Mouse (Mus musculus): ENCODE results near the gene Tbc1d25. TPM values are rescaled to one million over a fixed set of nuclear protein-coding genes. Genes with fewer than 3 reads are reported as not detected.
A peak's percentile ranks its signal among the peaks of the same experiment; 100 is the strongest.

Gene Tbc1d25
- total RNA-seq (2015) = 5.9 and 8.4 TPM in 2 replicates
- 2.0 and 2.9 TPM in 2 replicates for total RNA-seq (2017)

DNA sequence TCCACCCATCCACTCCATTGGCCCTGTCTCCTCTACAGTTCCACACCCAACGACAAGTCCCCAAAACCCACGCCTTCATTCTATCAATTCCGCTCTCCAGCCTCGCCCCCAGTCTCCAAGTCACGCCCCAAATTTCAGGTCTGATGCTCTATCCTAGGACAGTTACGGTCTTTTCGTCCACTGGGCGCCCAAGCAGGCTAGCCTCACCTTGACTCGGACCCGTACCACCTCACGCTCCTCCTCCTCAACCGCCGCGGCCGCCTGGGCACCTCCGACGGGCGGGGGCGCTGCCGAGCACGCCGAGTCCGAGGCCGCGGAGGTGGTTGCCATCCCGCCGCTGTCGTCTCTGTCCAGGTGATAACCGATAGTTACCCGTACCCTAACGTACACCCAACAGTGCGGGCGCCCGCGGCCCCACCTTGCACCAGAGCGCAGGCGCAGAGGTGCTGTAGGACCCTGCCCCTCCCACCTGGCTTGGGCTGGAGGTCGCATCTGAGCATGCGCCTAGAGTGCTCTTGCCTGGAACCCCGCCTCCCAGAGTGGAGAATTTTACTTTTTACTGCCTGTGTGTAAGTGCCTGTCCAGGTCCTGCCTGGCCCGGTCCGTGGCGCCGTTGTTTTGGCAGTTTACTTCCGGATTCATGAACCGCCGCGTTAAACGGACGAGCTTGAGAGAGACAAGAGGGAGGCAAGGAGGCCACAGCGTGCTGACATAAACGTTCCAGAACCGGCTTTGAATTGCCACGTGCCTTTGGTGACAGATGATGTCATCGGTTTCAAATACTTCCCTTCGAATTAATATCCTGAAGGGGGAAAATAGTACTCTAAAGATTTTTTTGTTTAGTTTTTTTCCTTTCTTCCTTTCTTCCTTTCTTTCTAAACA lies at the start of gene Tbc1d25:
TSS of gene Tbc1d25 (minus strand) at position 678 of the 882 bp plus-strand sequence.
- ATAC-seq (ENCODE audit: poor library complexity, severe bottlenecking) = peak; percentile 92

DNA sequence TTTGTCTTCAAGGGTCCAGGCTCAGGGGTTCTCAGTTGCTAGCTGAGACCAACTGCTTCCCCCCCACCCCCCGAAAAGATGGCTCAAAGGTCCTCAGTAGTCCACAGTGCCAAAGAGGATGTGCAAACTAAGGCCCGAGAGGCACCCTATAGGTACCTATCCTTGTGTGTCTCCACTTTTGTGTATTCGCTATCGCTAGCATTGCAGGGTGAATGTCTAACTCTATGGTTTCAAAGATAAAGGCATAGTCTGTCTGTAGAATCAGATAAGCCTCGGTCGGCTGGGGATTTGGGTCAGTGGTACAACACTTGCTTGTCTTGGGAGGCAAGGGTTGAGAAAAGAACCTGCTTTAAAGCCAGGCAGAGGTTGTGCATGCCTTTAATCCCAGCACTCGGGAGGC lies 47.5 kb upstream of the Tbc1d25 start:
- no peak for ATAC-seq (ENCODE audit: poor library complexity, severe bottlenecking)

- no peak for ATAC-seq (ENCODE audit: poor library complexity, severe bottlenecking)
These were observed 46.9 kb upstream of the Tbc1d25 start for GRCm38 (mm10) chrX:8222678-8223421.

GRCm38 (mm10) chrX:8222296-8222677 lies 46.3 kb upstream of the Tbc1d25 start:
- no peak for ATAC-seq (ENCODE audit: poor library complexity, severe bottlenecking)

- ATAC-seq (ENCODE audit: poor library complexity, severe bottlenecking) = no peak
These were observed 43.7 kb upstream of the Tbc1d25 start for GRCm38 (mm10) chrX:8219651-8220050.

DNA sequence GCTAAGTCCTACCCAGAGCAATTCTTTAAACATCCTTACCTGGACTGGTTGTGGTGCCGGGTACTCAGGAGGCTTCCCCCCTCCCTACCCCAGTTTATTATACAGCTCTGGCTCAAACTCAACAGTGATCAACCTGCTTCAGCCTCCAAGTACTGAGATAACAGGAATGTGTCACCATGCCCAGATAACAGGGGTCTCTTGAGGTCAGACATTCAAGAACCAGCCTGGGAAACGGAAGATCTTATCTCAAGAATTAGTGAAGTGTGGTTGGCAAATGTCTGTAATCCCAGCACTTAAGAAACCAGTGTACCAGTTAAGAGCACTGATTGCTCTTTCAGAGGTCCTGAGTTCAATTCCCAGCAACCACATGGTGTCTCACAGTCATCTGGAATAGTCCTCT lies 42.1 kb upstream of the Tbc1d25 start:
- no peak for ATAC-seq (ENCODE audit: poor library complexity, severe bottlenecking)

GRCm38 (mm10) chrX:8217383-8217782 lies 41.4 kb upstream of the Tbc1d25 start:
- no peak for ATAC-seq (ENCODE audit: poor library complexity, severe bottlenecking)

DNA sequence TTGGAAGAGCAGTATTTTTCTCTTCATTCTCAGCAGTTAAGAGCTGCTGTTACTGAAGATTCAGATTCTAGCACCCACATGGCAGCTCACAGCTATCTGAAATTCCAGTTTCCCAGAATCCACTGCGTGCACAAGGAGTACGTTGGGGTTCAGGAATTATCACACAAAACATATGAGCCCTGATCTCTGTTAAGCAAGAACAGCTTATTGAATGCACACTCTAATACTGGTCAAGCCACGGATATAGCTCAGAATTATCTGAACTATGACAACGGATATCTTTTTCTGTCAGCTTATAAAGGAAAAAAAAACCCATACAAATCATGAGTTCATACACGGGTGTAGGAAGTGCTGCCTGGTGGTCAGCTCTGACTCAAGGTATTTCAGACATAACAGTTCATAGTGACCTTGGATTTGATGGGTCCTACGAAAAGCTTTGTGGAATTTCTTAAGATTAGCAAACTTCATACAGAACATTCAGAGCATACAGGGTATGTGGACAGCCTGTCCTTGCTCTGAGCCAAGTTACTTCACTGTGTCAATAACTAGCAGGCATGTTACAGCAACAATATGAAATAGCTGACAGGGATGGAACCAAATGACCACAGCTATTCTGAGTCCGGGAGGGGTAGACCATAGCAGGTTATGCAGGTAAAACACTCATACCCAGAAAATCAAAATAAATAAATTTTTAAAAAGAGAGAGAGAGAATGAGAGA lies 35.7 kb upstream of the Tbc1d25 start:
- no peak for ATAC-seq (ENCODE audit: poor library complexity, severe bottlenecking)

DNA sequence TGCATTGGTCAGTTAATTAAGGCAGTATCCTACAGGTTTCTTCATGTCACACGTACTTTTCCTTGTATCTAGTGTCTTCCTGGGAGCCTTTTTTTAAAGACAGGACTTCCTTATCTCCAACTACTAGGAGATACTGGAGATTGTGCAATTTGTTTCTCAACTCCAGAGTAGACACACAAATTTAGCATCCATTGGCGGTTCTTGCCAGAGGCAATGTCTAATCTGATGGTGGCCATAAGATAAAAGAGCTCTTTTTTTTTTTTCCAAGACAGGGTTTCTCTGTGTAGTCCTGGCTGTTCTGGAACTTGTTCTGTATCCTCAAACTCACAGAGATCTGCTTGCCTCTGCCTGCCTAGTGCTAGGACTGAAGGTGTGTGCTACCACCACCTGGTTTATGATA lies 33.7 kb upstream of the Tbc1d25 start:
- no peak for ATAC-seq (ENCODE audit: poor library complexity, severe bottlenecking)

- no peak for ATAC-seq (ENCODE audit: poor library complexity, severe bottlenecking)
These were observed 31.2 kb upstream of the Tbc1d25 start for GRCm38 (mm10) chrX:8207224-8207623.

GRCm38 (mm10) chrX:8206694-8207197 lies 30.8 kb upstream of the Tbc1d25 start:
- no peak for ATAC-seq (ENCODE audit: poor library complexity, severe bottlenecking)

DNA sequence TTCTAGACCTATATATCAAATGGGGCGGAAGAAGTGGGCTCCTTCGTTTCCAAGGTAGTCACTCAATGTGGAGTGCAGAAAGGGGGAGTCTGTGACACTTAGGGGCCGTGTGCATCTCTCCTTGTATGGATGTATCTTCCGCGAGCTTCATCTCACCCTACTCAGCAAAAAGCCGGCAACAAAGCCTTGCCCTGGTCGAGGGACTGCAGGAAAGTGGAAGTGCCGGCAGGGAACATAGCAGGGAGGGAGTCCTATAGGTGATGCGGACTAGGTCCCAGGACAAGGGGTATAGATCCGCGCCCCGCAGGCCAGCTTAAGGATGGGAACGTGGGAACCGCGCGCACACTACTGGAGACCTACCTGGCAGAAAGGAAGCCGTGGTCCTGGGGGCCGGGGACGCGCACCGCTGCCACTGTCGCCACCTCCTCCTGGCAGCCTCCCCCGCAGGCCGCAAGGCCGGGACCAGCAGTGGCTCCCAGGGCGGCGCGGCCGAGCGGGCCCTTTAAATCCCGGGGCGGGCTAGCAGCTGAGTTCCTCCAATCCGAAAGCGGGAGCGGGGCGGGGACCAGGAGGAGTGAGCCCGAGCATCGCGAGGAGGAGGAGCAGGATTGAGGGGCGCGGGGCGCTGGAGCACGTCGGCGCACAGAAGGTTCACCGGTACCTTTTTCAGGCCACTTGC lies 30.2 kb upstream of the Tbc1d25 start, which contains the start of gene Porcn:
TSS of gene Porcn (minus strand) at position 511 of the 679 bp plus-strand sequence.
- ATAC-seq (ENCODE audit: poor library complexity, severe bottlenecking) = peak; percentile 77

- no peak for ATAC-seq (ENCODE audit: poor library complexity, severe bottlenecking)
These were observed 29.6 kb upstream of the Tbc1d25 start for GRCm38 (mm10) chrX:8205551-8205950.

GRCm38 (mm10) chrX:8205088-8205487 lies 29.1 kb upstream of the Tbc1d25 start:
- ATAC-seq (ENCODE audit: poor library complexity, severe bottlenecking) = no peak

DNA sequence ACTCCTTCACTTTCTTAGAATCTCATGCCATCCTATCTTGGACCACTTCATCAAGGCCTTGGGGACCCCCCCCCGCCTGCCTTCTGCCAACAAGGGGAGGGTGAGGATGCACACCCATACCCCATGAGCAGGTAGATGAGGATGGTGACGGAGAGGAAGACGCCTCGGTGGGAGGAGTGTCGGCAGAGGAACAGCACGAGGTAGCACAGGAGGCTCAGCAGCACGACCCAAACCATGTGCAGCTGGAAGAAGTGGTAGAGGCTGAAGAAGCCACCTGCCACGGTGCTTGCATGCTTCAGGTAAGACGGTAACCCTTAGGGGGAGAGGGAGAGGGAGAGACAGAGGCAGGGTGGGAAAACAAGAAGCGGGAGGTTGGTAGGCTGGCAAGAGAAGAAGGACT lies 28.1 kb upstream of the Tbc1d25 start:
- no peak for ATAC-seq (ENCODE audit: poor library complexity, severe bottlenecking)

DNA sequence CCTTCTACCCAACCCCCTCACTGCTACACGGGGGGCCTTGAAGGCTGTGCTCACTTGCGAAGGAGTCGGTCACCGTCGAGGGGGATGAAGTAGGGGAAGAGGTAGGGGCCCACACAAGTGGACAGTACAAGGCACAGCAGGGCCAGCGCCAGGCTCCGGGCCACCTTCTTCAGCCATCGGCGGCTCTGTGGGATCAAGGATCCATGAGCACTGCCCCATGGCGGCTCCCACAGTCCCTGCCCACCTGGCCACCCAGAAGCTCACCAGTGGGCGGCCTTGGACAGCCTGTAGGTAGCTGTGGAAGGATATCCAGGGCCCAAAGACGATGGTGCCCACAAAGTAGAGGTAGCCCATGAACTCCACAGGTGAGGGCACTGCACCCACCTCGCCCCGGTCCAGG lies 27.1 kb upstream of the Tbc1d25 start:
- ATAC-seq (ENCODE audit: poor library complexity, severe bottlenecking) = no peak

DNA sequence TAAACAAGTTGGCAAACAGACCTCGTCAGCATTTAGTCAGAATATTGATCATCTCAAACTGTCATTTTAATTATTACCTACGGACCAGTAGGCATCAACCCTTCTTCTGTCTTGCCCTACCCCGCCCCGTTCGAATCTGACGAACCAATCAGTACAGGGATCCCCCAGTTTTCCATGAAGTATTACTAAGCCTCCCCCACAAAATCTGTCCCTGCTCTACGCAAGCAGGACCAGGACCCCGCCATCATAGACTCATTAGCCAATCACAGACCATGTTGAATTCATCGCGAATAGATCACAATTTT lies 17.4 kb upstream of the Tbc1d25 start, which contains the start of gene Ebp:
TSS of gene Ebp (minus strand) at position 94 of the 305 bp plus-strand sequence.
- peak; percentile 17 for ATAC-seq (ENCODE audit: poor library complexity, severe bottlenecking)

DNA sequence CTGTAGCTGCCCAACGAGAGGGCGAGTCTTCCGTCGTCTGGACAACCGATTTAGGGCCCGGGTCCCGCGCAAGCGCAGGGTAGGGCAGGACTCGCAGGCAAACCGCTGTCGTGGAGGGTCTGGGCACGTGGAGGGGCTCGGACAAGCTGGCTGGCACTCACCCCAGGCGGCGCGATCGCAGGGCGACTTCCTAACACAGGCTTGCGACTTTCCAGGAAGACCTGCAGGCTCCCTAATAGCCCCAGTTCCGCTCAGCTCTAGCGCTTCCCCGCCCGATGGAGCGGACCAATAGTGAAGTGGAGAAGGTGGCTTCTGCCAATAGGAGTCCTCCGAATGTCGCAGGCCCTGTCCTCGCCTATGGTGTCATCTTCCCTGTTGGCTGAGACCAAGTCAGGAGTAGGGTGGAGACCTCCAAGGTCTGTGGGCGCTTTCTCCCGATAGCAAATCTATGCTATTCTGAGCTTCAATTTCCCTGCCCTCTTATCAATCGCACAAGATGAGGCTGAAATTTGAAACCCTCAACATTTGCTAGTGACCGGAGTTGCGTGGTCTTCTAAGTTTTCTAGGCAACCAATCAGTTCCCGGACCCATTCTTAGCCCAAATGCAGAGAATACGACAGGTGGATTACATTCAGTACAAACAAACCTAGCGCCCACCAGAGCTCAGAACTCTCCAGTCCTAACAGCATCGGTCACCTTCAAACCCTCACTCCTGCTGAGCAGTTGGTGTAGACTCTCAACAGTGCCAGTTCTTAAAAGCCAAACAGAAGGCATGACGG lies 16.8 kb upstream of the Tbc1d25 start:
- peak; percentile 100 for ATAC-seq (ENCODE audit: poor library complexity, severe bottlenecking)

DNA sequence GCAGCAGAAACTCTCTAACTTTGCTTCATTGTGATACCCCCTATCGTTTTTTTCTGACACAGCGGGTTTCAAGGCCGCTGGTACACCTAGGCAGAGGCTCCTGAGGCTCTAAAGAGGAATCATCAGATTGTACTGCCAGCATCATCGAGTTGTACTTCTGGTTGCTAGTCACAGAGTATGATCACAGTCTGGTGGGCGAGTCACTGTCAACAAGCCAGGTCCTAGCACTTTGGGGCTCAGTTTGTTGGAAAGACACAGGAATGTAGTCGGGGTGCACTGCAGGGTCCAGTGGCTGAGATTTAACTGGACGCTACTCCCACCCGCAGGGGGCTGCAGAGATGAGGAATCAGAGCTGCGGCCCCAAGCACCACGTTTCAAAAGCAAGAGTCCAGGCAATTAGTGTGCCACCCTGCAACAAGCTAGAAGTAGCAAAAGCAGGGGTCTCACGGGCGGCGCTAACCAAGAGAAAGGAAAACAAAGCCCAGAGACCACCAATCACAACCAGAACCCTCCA lies 16.2 kb upstream of the Tbc1d25 start:
- ATAC-seq (ENCODE audit: poor library complexity, severe bottlenecking) = no peak

Measured in megakaryocyte, adult 5-6 weeks (primary cell).